Mouse (Mus musculus) lung, postnatal 0 days (tissue): Measurements from ENCODE around the gene Csnk1g2. TPM values are rescaled to one million over a fixed set of nuclear protein-coding genes. Genes with fewer than 3 reads are reported as not detected.

Source experiments
- ATAC-seq: fragments of 200-750 bp; cut with Nextera tagmentation; 2 replicates; pipeline ENCODE4 v1.8.0; 2017; ENCODE audit warnings: moderate library complexity
- DNase-seq: peaks from one replicate; pipeline ENCODE4 v3.0.0-alpha.2; 2016; ENCODE audit warnings: low spot score
- H3K27ac ChIP-seq: fragments of 300-500 bp; sonication (generic); 2 replicates; pipeline ENCODE4 v1.5.1; 2014; ENCODE audit warnings: antibody characterized with exemption, mild to moderate bottlenecking, low read length, mixed read lengths
- H3K27me3 ChIP-seq: fragments of 300-500 bp; sonication (generic); replicated peaks from 2 replicates; pipeline ENCODE4 v1.6.1; 2014; ENCODE audit warnings: low read length, mixed read lengths; ENCODE audit not compliant: insufficient read depth
- H3K36me3 ChIP-seq: fragments of 300-500 bp; sonication (generic); 2 replicates; pipeline ENCODE4 v1.6.1; 2014; ENCODE audit warnings: low read length, mixed read lengths; ENCODE audit not compliant: insufficient read depth
- H3K4me1 ChIP-seq: fragments of 300-500 bp; sonication (generic); 2 replicates; pipeline ENCODE4 v1.6.1; 2014; ENCODE audit warnings: antibody characterized with exemption, low read depth, low read length, mixed read lengths; ENCODE audit not compliant: insufficient read depth
- H3K4me2 ChIP-seq: fragments of 300-500 bp; sonication (generic); replicated peaks from 2 replicates; pipeline ENCODE4 v1.6.1; 2014; ENCODE audit warnings: low read depth, mild to moderate bottlenecking, low read length, moderate library complexity, mixed read lengths
- H3K4me3 ChIP-seq: fragments of 300-500 bp; sonication (generic); 2 replicates; pipeline ENCODE4 v1.5.1; 2014; ENCODE audit warnings: low read depth, low read length
- H3K9ac ChIP-seq: fragments of 300-500 bp; sonication (generic); replicated peaks from 2 replicates; pipeline ENCODE4 v1.6.1; 2014; ENCODE audit warnings: low read depth, mild to moderate bottlenecking
- H3K9me3 ChIP-seq: fragments of 300-500 bp; sonication (generic); 2 replicates; pipeline ENCODE4 v1.6.1; 2016; ENCODE audit warnings: low read length, mixed read lengths
- CTCF ChIP-seq: IDR thresholded peaks from 2 replicates; pipeline ENCODE4 v1.5.1; 2016; ENCODE audit warnings: antibody characterized with exemption, mild to moderate bottlenecking
- EP300 ChIP-seq: IDR thresholded peaks from 2 replicates; pipeline ENCODE4 v1.6.1; 2016; ENCODE audit warnings: antibody characterized with exemption, mild to moderate bottlenecking, control low read depth
- WGBS: fragments of 180-500 bp; shearing (Covaris S2); extraction: QIAGEN DNeasy Blood & Tissue Kit; methylation state at CpG from one replicate; pipeline ENCODE4 v1.1.7; 2014; 5-methylcytosine and 5-hydroxymethylcytosine counted together
- polyA plus RNA-seq: library from polyadenylated mRNA; unstranded; fragments of >200 nt; fragmentation: Nextera tagmentation; extraction: Ambion mirVana; gene quantifications from 2 replicates; pipeline ENCODE4 v1.2.1, GENCODE M21; 2015

The Csnk1g2 gene
- polyA plus RNA-seq, 1 experiment from 2014 or later = 111 TPM

DNA sequence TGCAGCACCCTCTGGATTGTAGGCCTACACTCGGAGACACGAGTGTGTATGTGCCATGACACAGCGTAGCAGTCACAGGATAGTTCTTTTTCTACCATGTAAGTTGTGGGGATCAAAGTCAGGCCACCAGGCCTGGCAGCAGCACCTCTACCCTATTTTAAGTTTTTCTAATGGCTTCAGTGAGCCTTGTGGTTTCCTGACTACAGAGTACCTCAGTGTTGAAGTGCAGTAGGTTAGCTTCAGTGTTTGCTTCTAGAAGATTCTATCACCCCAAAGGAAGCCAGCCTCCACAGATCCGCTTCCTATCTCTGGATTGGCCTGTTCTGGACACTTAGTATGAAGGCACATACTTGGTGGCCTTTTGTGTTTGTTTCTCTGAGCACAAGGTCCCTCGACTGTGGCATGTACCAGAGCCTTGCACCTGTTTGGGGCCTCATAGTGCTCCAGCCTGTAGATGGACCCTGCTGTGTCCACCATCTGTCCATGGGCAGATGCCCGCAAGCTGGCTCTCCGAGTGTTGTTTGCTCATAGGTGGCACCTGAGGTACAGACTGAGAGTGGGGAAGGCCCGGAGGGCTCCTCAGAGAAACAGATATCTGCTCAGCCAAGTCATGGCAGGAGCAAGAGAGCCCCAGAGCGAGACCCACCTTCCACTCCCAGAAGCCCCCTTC lies 12.4 kb upstream of the Csnk1g2 start:
- H3K36me3 ChIP-seq = peaks cover 13% of the 10 kb centered on the region; the same call in 1 of the 2 replicates
- no peak for ATAC-seq

DNA sequence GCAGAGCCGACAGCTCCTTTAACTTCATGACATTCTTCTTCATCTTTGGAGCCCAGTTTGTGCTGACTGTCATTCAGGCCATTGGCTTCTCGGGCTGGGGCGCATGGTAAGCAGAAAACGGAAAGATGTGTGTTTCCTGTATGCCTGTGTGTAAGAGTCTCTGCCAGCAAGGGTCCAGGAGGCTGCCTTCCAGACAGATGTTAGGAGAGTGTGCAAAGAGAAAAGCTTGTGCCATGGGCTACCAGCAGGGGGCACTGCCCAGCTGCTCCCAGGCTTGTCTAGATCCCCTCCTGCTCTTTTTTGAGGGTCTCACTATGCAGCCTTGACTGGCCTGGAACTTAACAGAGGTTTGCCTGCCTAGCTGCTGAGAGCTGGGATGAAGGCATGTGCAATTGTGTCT lies 11.6 kb upstream of the Csnk1g2 start:
- 56% methylated on average over 4 of the region's 4 CpGs for WGBS
- ATAC-seq (peak; percentile 50; the same call in 1 of the 2 replicates), DNase-seq (peak; percentile 69)
- peaks cover 13% of the 10 kb centered on the region; the same call in 1 of the 2 replicates for H3K36me3 ChIP-seq
- H3K4me2 ChIP-seq = no peak overlapping the region
- H3K9me3 ChIP-seq = no peaks in the 10 kb centered on the region
- no peak overlapping the region for H3K4me3 ChIP-seq
- TF ChIP-seq CTCF (peak; percentile 86), EP300 (no peak)
- H3K27ac ChIP-seq = no peak overlapping the region
- H3K4me1 ChIP-seq = no peaks in the 10 kb centered on the region
- H3K9ac ChIP-seq = no peak overlapping the region
- no peaks in the 10 kb centered on the region for H3K27me3 ChIP-seq

More for the DNA sequence above, 12.4 kb upstream of the Csnk1g2 start:
- DNase-seq = no peak
- no peak overlapping the region for H3K27ac ChIP-seq
- H3K9me3 ChIP-seq = no peaks in the 10 kb centered on the region
- H3K9ac ChIP-seq = no peak overlapping the region
- H3K4me1 ChIP-seq = no peaks in the 10 kb centered on the region
- no peaks in the 10 kb centered on the region for H3K27me3 ChIP-seq
- no peak overlapping the region for H3K4me2 ChIP-seq
- TF ChIP-seq EP300 = no peak
- TF ChIP-seq CTCF = no peak
- WGBS = 90% methylated on average over 9 of the region's 9 CpGs
- no peak overlapping the region for H3K4me3 ChIP-seq

DNA sequence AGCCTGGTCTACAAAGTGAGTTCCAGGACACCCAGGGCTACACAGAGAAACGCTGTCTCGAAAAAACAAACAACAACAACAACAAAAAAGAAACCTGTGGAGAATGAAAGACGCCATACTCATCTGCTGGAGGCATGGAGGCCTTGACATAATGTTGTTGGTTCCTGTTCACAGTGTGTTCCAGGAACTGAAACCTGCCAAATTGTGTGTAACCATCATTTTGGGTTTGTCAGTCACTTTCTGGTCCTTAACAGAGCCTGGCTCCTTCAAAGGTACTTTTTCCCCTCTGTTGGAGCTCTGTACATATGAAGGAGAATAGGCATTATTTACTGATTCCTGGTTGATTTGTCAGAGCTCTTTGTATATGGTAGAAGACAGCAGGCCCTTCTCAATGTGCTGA lies 10.7 kb upstream of the Csnk1g2 start:
- no peaks in the 10 kb centered on the region for H3K4me1 ChIP-seq
- DNase-seq = no peak
- H3K9me3 ChIP-seq = no peaks in the 10 kb centered on the region
- no peak overlapping the region for H3K27ac ChIP-seq
- no peak for ATAC-seq
- no peak overlapping the region for H3K9ac ChIP-seq
- peaks cover 7% of the 10 kb centered on the region; the same call in 1 of the 2 replicates for H3K36me3 ChIP-seq
- no peak for TF ChIP-seq EP300
- TF ChIP-seq CTCF = no peak
- WGBS = 92% methylated on average over 3 of the region's 3 CpGs
- no peak overlapping the region for H3K4me3 ChIP-seq
- H3K27me3 ChIP-seq = no peaks in the 10 kb centered on the region
- H3K4me2 ChIP-seq = no peak overlapping the region

DNA sequence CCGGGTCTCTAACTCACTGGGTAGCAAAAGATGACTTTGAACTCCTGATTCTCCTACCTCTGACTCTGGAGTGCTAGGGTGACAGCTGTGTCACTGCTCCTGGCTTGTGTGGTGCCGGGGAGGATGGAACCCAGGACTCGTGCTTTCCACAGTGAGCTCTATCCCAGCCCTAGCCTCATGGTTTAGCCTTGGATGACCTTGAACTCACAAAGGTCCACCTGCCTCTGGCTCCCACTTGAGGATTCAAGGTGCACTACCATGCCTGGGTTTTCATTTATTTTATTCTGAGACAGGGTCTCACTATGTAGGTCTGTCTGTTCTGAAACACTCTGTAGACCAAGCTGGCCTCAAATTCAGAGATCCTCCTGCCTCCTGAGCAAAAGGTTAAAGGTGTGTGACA lies 8.8 kb upstream of the Csnk1g2 start:
- H3K27me3 ChIP-seq = no peaks in the 10 kb centered on the region
- H3K36me3 ChIP-seq = peaks cover 7% of the 10 kb centered on the region; the same call in 1 of the 2 replicates
- ATAC-seq (no peak), DNase-seq (no peak)
- H3K4me3 ChIP-seq = no peak overlapping the region
- H3K9ac ChIP-seq = no peak overlapping the region
- H3K4me2 ChIP-seq = no peak overlapping the region
- no peaks in the 10 kb centered on the region for H3K4me1 ChIP-seq
- H3K9me3 ChIP-seq = no peaks in the 10 kb centered on the region
- no peak overlapping the region for H3K27ac ChIP-seq
- 79% methylated on average over 3 of the region's 3 CpGs for WGBS
- TF ChIP-seq CTCF (0 out of 2 replicates have a peak, but pooled peaks have one; percentile 8), EP300 (no peak)

DNA sequence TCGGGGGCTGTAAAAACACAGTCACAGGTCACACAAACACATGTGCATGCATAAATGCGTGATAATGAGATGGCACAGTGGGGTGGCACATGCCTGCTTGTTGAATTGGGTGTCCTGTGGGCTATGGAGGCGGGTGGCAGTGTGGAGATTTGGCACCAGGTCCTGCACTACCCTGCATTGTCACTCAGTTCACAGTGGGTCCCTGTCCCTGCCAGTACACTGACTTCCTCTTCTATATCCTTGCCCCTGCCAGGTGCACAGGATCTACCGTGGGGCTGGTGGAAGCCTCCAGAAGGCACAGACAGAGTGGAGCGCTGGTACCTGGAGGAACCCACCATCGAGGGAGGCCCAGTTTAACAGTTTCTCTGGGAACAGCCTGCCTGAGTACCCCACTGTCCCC lies 8.3 kb upstream of the Csnk1g2 start:
- no peak for DNase-seq
- no peaks in the 10 kb centered on the region for H3K9me3 ChIP-seq
- no peak overlapping the region for H3K27ac ChIP-seq
- H3K4me1 ChIP-seq = no peaks in the 10 kb centered on the region
- WGBS = 83% methylated on average over 6 of the region's 6 CpGs
- no peak overlapping the region for H3K4me3 ChIP-seq
- no peaks in the 10 kb centered on the region for H3K27me3 ChIP-seq
- H3K4me2 ChIP-seq = no peak overlapping the region
- no peak overlapping the region for H3K9ac ChIP-seq
- H3K36me3 ChIP-seq = peaks cover 7% of the 10 kb centered on the region; the same call in 1 of the 2 replicates
- no peak for TF ChIP-seq CTCF
- TF ChIP-seq EP300 = no peak
- no peak for ATAC-seq

DNA sequence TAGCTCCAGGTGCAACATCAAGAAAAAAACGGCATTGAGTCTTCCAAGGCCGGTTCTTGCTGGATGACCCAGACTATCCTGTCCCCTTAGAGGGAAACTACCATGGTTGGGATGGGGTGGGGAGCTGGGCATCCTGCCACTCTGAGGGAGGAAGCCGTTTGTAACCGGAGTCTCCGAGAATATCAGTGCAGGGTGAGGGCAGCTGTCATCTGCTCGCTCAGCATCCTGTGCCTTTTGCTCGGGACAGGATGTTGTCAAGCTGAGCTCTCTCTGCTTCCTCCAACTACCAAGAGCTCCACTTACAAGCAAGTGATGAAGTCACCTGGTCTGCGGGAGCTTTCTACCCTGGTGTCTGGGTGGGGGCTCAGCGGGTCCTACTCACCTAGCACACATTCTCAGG lies 4.5 kb upstream of the Csnk1g2 start:
- peak overlapping the region; percentile 6 for H3K27ac ChIP-seq
- H3K4me3 ChIP-seq = no peak overlapping the region
- H3K9ac ChIP-seq = no peak overlapping the region
- H3K4me1 ChIP-seq = no peaks in the 10 kb centered on the region
- DNase-seq (peak; percentile 62), ATAC-seq (no peak)
- H3K9me3 ChIP-seq = no peaks in the 10 kb centered on the region
- peaks cover 7% of the 10 kb centered on the region; the same call in 1 of the 2 replicates for H3K36me3 ChIP-seq
- no peak for TF ChIP-seq CTCF
- 0 out of 2 replicates have a peak, but pooled peaks have one; percentile 20 for TF ChIP-seq EP300
- no peak overlapping the region for H3K4me2 ChIP-seq
- no peaks in the 10 kb centered on the region for H3K27me3 ChIP-seq
- 43% methylated on average over 9 of the region's 9 CpGs for WGBS
